14 mouse cellular contexts compared by ENCODE assay signal in the genomic region with DNA sequence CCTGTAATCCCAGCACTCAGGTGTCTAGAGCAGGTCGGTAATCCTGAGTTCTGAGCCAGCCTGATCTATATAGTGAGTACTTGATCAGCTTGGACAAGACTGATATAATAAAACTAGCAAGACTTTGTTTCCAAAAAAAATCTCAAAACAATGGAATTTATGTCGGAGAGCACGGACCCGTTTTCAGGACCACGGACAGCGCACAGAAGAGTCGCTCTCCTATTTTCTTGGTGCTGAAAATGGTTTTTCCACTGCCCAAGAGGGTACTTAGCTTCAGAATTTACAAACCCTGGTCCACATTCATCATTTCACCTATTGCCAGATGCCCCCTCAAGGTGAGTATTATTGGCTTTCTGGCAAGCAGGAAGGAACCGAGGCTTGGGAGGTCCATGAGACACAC. TPM values are rescaled to one million over a fixed set of nuclear protein-coding genes. Genes with fewer than 3 reads are reported as not detected.
A peak's percentile ranks its signal among the peaks of the same experiment; 100 is the strongest.
DNase-seq lines count a peak whose midpoint lies in the region; ATAC-seq and TF ChIP-seq lines count a peak whose summit lies in the region.
"Had no signal": no experiment of that assay in that cellular context is flagged by ENCODE, and none has a peak within 500 bp of the region (broad histone marks: within the 10 kb centered on the region; RNA-seq: fewer than 3 reads in every experiment).

No protein-coding gene starts in this region.

- no peak for TF ChIP-seq EP300 in lung, postnatal 0 days (IDR thresholded peaks at IDR 0.05)

- H3ac ChIP-seq in myocyte (ENCODE audit: control insufficient read depth, insufficient read length), result no peak overlapping the region

- intact Hi-C loops in left cerebral cortex, postnatal 10 days (cut with DNase I), result no loop called here

- no peak for ATAC-seq in forebrain, embryonic 13.5 days
- ATAC-seq in forebrain, embryonic 12.5 days (ENCODE audit: low FRiP score), result no peak
- no peak for ATAC-seq in lung, embryonic 14.5 days (ENCODE audit: insufficient read depth)
- no peak for ATAC-seq in lung, postnatal 0 days

- H3K27me3 ChIP-seq in forebrain, embryonic 13.5 days, result peaks cover 27% of the 10 kb centered on the region
- H3K27me3 ChIP-seq in forebrain, embryonic 12.5 days, result peaks cover 58% of the 10 kb centered on the region
- H3K27me3 ChIP-seq in lung, embryonic 14.5 days (ENCODE audit: insufficient read depth, low read length), result peaks cover 32% of the 10 kb centered on the region
- peaks cover 16% of the 10 kb centered on the region for H3K27me3 ChIP-seq in lung, postnatal 0 days (replicated peaks; ENCODE audit: insufficient read depth, low read length)
- peaks cover 15% of the 10 kb centered on the region for H3K27me3 ChIP-seq in myocyte (ENCODE audit: control insufficient read depth, insufficient read depth, insufficient read length)

- no peaks in the 10 kb centered on the region for H3K79me2 ChIP-seq in myocyte (ENCODE audit: control insufficient read depth, insufficient read depth)

- peak overlapping the region; percentile 72; the same call in 1 of the 2 replicates for H3K4me2 ChIP-seq in forebrain, embryonic 13.5 days
- no peak overlapping the region for H3K4me2 ChIP-seq in forebrain, embryonic 12.5 days
- no peak overlapping the region for H3K4me2 ChIP-seq in lung, embryonic 14.5 days
- H3K4me2 ChIP-seq in lung, postnatal 0 days (replicated peaks; ENCODE audit: low read depth, low read length), result no peak overlapping the region
- no peak overlapping the region for H3K4me2 ChIP-seq in myocyte (ENCODE audit: low read depth)

- TF ChIP-seq POLR2A in myocyte (IDR thresholded peaks at IDR 0.05; ENCODE audit: insufficient read length, low read depth), result no peak

- TF ChIP-seq CTCF in lung, embryonic 14.5 days (IDR thresholded peaks at IDR 0.05; ENCODE audit: low read depth), result no peak
- no peak for TF ChIP-seq CTCF in lung, postnatal 0 days (IDR thresholded peaks at IDR 0.05)

- H3K36me3 ChIP-seq in forebrain, embryonic 13.5 days (ENCODE audit: poor library complexity, severe bottlenecking), result no peaks in the 10 kb centered on the region; the same call in 1 of the 2 replicates
- H3K36me3 ChIP-seq in forebrain, embryonic 12.5 days (replicated peaks), result no peaks in the 10 kb centered on the region
- no peaks in the 10 kb centered on the region for H3K36me3 ChIP-seq in lung, embryonic 14.5 days (ENCODE audit: insufficient read depth)
- H3K36me3 ChIP-seq in lung, postnatal 0 days (ENCODE audit: insufficient read depth, low read length), result no peaks in the 10 kb centered on the region
- H3K36me3 ChIP-seq in myocyte (ENCODE audit: control insufficient read depth, insufficient read depth), result no peaks in the 10 kb centered on the region
- H3K36me3 ChIP-seq: G1E; neural tube, embryonic 12.5 days had no signal

- H3K9ac ChIP-seq in forebrain, embryonic 13.5 days, result no peak overlapping the region
- no peak overlapping the region for H3K9ac ChIP-seq in forebrain, embryonic 12.5 days
- H3K9ac ChIP-seq in lung, embryonic 14.5 days, result no peak overlapping the region
- H3K9ac ChIP-seq in lung, postnatal 0 days (replicated peaks; ENCODE audit: low read depth), result no peak overlapping the region

- H3K4me3 ChIP-seq in forebrain, embryonic 13.5 days, result peak overlapping the region; percentile 68; the same call in 1 of the 2 replicates
- H3K4me3 ChIP-seq in forebrain, embryonic 12.5 days (replicated peaks), result no peak overlapping the region
- H3K4me3 ChIP-seq in lung, embryonic 14.5 days (ENCODE audit: low read depth, low read length), result no peak overlapping the region
- no peak overlapping the region for H3K4me3 ChIP-seq in lung, postnatal 0 days (ENCODE audit: low read depth, low read length)
- no peak overlapping the region for H3K4me3 ChIP-seq in myocyte

- peaks cover 66% of the 10 kb centered on the region for H3K4me1 ChIP-seq in forebrain, embryonic 13.5 days
- peaks cover 51% of the 10 kb centered on the region for H3K4me1 ChIP-seq in forebrain, embryonic 12.5 days
- no peaks in the 10 kb centered on the region for H3K4me1 ChIP-seq in lung, embryonic 14.5 days (ENCODE audit: insufficient read depth)
- peaks cover 5% of the 10 kb centered on the region; the same call in 1 of the 2 replicates for H3K4me1 ChIP-seq in lung, postnatal 0 days (ENCODE audit: insufficient read depth, low read depth, low read length)

- WGBS in forebrain, embryonic 13.5 days, result 3% methylated on average over 8 of the region's 8 CpGs
- 4% methylated on average over 8 of the region's 8 CpGs for WGBS in forebrain, embryonic 12.5 days
- WGBS in lung, embryonic 14.5 days, result 2% methylated on average over 8 of the region's 8 CpGs
- WGBS in lung, postnatal 0 days, result 2% methylated on average over 8 of the region's 8 CpGs

- peak; percentile 82 for DNase-seq in lung, embryonic 14.5 days
- DNase-seq in lung, postnatal 0 days (ENCODE audit: low spot score), result no peak
- peak; percentile 24 for DNase-seq in c-Kit-positive CD71-positive TER-119-negative erythroid progenitor cells, embryonic 14.5 days (ENCODE audit: low read depth)
- no peak for DNase-seq in cerebellum, adult 11 months
- DNase-seq in left cerebral cortex, postnatal 10 days (ENCODE audit: extremely low spot score in 1 of 2, low spot score in 2 of 2), result no peak
- DNase-seq: thymus, adult 18-20 months had no signal

- H3K9me3 ChIP-seq in forebrain, embryonic 13.5 days (replicated peaks), result no peaks in the 10 kb centered on the region
- no peaks in the 10 kb centered on the region for H3K9me3 ChIP-seq in forebrain, embryonic 12.5 days
- H3K9me3 ChIP-seq in lung, embryonic 14.5 days (ENCODE audit: low read depth, low read length), result no peaks in the 10 kb centered on the region
- H3K9me3 ChIP-seq in lung, postnatal 0 days (ENCODE audit: low read length), result no peaks in the 10 kb centered on the region
- H3K9me3 ChIP-seq: neural tube, embryonic 12.5 days had no signal

- H3K27ac ChIP-seq in forebrain, embryonic 13.5 days, result no peak overlapping the region
- H3K27ac ChIP-seq in forebrain, embryonic 12.5 days, result no peak overlapping the region
- no peak overlapping the region for H3K27ac ChIP-seq in lung, embryonic 14.5 days (ENCODE audit: low read depth)
- no peak overlapping the region for H3K27ac ChIP-seq in lung, postnatal 0 days (ENCODE audit: low read length)
- H3K27ac ChIP-seq: neural tube, embryonic 12.5 days had no signal

TF ChIP-seq in myocyte, 11 proteins besides CTCF, POLR2A, EP300 and RAD21:
- no peak for TF ChIP-seq E2F4 (IDR thresholded peaks at IDR 0.05; ENCODE audit: insufficient read depth)
- TF ChIP-seq TCF3 (IDR thresholded peaks at IDR 0.05; ENCODE audit: insufficient read length, low read depth), result peak; percentile 11
- peak; percentile 91 for TF ChIP-seq MAX (IDR thresholded peaks at IDR 0.05; ENCODE audit: low read depth)
- peak; percentile 89 for TF ChIP-seq REST (IDR thresholded peaks at IDR 0.05; ENCODE audit: insufficient read depth, insufficient read length)
- TF ChIP-seq TCF12 (IDR thresholded peaks at IDR 0.05; ENCODE audit: insufficient read depth, poor library complexity, severe bottlenecking), result no peak

RNA-seq across cellular contexts. Expression of a gene that starts 1.0 kb away (rescaled TPM):
- 3.5 TPM in 2 replicates for polyA plus RNA-seq in forebrain, embryonic 13.5 days (2015; fragmentation: Nextera tagmentation; extraction: Ambion mirVana)
- 4.3 and 11.3 TPM in 2 replicates for polyA plus RNA-seq in forebrain, embryonic 12.5 days (2016; fragmentation: Nextera tagmentation; extraction: Ambion mirVana)
- 0.34 and 0.53 TPM in 2 replicates for polyA plus RNA-seq in lung, embryonic 14.5 days (2014; fragmentation: Nextera tagmentation; extraction: Ambion mirVana)
- 0.04 TPM in 1 of 2 replicates, not detected in the other for polyA plus RNA-seq in lung, postnatal 0 days (2015; fragmentation: Nextera tagmentation; extraction: Ambion mirVana)
- polyA plus RNA-seq in myocyte (2012; fragmentation: generic; extraction: Trizol), result 0.11 TPM
- total RNA-seq in left cerebral cortex, postnatal 10 days (2021), result 100 to 1,000 TPM; 213 to 226 TPM
- total RNA-seq: common myeloid progenitor, adult 5-6 weeks had no signal
- polyA plus RNA-seq: G1E had no signal

RNA-seq across cellular contexts. Expression of a gene that starts 15.7 kb away (rescaled TPM):
- polyA plus RNA-seq in forebrain, embryonic 13.5 days (2015; fragmentation: Nextera tagmentation; extraction: Ambion mirVana), result 9.1 and 10.6 TPM in 2 replicates
- polyA plus RNA-seq in forebrain, embryonic 12.5 days (2016; fragmentation: Nextera tagmentation; extraction: Ambion mirVana), result 2.7 and 3.6 TPM in 2 replicates
- polyA plus RNA-seq in lung, embryonic 14.5 days (2014; fragmentation: Nextera tagmentation; extraction: Ambion mirVana), result not detected in 2 replicates
- not detected in 2 replicates for polyA plus RNA-seq in lung, postnatal 0 days (2015; fragmentation: Nextera tagmentation; extraction: Ambion mirVana)
- not detected for polyA plus RNA-seq in myocyte (2012; fragmentation: generic; extraction: Trizol)
- total RNA-seq in left cerebral cortex, postnatal 10 days (2021), result 100 to 1,000 TPM; 739 to 802 TPM
- total RNA-seq: common myeloid progenitor, adult 5-6 weeks; G1E had no signal
- polyA plus RNA-seq: G1E; heart, embryonic 14.5 days had no signal

RNA-seq across cellular contexts. Expression of a gene that starts 33.1 kb away (rescaled TPM):
- not detected in 2 replicates for polyA plus RNA-seq in forebrain, embryonic 13.5 days (2015; fragmentation: Nextera tagmentation; extraction: Ambion mirVana)
- not detected in 2 replicates for polyA plus RNA-seq in forebrain, embryonic 12.5 days (2016; fragmentation: Nextera tagmentation; extraction: Ambion mirVana)
- not detected in 2 replicates for polyA plus RNA-seq in lung, embryonic 14.5 days (2014; fragmentation: Nextera tagmentation; extraction: Ambion mirVana)
- polyA plus RNA-seq in lung, postnatal 0 days (2015; fragmentation: Nextera tagmentation; extraction: Ambion mirVana), result not detected in 2 replicates
- not detected for polyA plus RNA-seq in myocyte (2012; fragmentation: generic; extraction: Trizol)
- total RNA-seq in left cerebral cortex, postnatal 10 days (2021), result under 1 TPM in 1 of 2 experiments, not detected in 1; 0.17 TPM
- total RNA-seq: common myeloid progenitor, adult 5-6 weeks had no signal
- polyA plus RNA-seq: G1E; heart, embryonic 14.5 days; limb, embryonic 14.5 days; neural tube, embryonic 12.5 days had no signal

RNA-seq across cellular contexts. Expression of a gene that starts 38.5 kb away (rescaled TPM):
- polyA plus RNA-seq in forebrain, embryonic 13.5 days (2015; fragmentation: Nextera tagmentation; extraction: Ambion mirVana), result 11.9 and 15.0 TPM in 2 replicates
- polyA plus RNA-seq in forebrain, embryonic 12.5 days (2016; fragmentation: Nextera tagmentation; extraction: Ambion mirVana), result 12.8 and 14.2 TPM in 2 replicates
- 6.5 and 8.7 TPM in 2 replicates for polyA plus RNA-seq in lung, embryonic 14.5 days (2014; fragmentation: Nextera tagmentation; extraction: Ambion mirVana)
- polyA plus RNA-seq in lung, postnatal 0 days (2015; fragmentation: Nextera tagmentation; extraction: Ambion mirVana), result 32.9 and 40.5 TPM in 2 replicates
- 65.3 TPM for polyA plus RNA-seq in myocyte (2012; fragmentation: generic; extraction: Trizol)
- total RNA-seq in left cerebral cortex, postnatal 10 days (2021), result 10 to 100 TPM; 64.3 to 69.0 TPM

RNA-seq across cellular contexts. Expression of a gene that starts 49.4 kb away (rescaled TPM):
- 0.05 TPM in 1 of 2 replicates, not detected in the other for polyA plus RNA-seq in forebrain, embryonic 13.5 days (2015; fragmentation: Nextera tagmentation; extraction: Ambion mirVana)
- 0.05 TPM in 1 of 2 replicates, not detected in the other for polyA plus RNA-seq in forebrain, embryonic 12.5 days (2016; fragmentation: Nextera tagmentation; extraction: Ambion mirVana)
- 0.04 TPM in 1 of 2 replicates, not detected in the other for polyA plus RNA-seq in lung, embryonic 14.5 days (2014; fragmentation: Nextera tagmentation; extraction: Ambion mirVana)
- polyA plus RNA-seq in lung, postnatal 0 days (2015; fragmentation: Nextera tagmentation; extraction: Ambion mirVana), result not detected in 2 replicates
- not detected for polyA plus RNA-seq in myocyte (2012; fragmentation: generic; extraction: Trizol)
- total RNA-seq in left cerebral cortex, postnatal 10 days (2021), result under 1 TPM; 0.34 to 0.51 TPM
- total RNA-seq: common myeloid progenitor, adult 5-6 weeks; G1E had no signal
- polyA plus RNA-seq: G1E; heart, embryonic 14.5 days had no signal

Comparison
In these comparisons a context has a peak if more than half of its experiments do, and no peak if none do; other contexts are left out.
1. DNase-seq: peak in lung, embryonic 14.5 days (single experiment) and c-Kit-positive CD71-positive TER-119-negative erythroid progenitor cells, embryonic 14.5 days (single experiment); none in lung, postnatal 0 days (single experiment), cerebellum, adult 11 months (single experiment) and left cerebral cortex, postnatal 10 days (0 of 2).